Mouse (Mus musculus): ENCODE data around the gene Ap1g2.

DNA sequence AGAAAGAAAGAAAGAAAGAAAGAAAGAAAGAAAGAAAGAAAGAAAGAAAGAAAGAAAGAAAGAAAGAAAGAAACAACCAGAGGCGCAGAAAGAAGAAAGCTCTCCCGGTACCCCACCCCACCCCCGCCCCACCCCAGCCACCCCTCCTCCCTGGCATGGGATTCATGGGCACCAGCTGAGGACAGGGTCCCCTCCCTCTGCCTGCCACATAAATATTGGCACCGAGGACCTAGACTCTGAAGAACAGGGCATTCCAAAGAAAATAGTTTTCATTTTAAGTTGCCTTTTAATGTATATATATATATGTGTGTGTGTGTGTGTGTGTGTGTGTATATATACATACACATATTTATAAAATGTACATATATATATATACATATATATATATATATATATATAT lies 53.3 kb downstream of the Ap1g2 start:
- TF ChIP-seq MAX (IDR thresholded peaks at IDR 0.05; ENCODE audit: low read length) (no peak), POLR2A (IDR thresholded peaks at IDR 0.05; ENCODE audit: control insufficient read depth in 1 of 2, insufficient read depth in 1 of 2, low read depth in 1 of 2, low read length in 2 of 2, poor library complexity in 1 of 2) (no peak), ZNF384 (IDR thresholded peaks at IDR 0.05; ENCODE audit: low read depth, low read length) (no peak), ELF1 (IDR thresholded peaks at IDR 0.05; ENCODE audit: low read depth, low read length) (no peak), CHD1 (IDR thresholded peaks at IDR 0.05; ENCODE audit: low read depth, low read length) (no peak), RAD21 (IDR thresholded peaks at IDR 0.05; ENCODE audit: low read depth, low read length) (no peak), BHLHE40 (IDR thresholded peaks at IDR 0.05; ENCODE audit: borderline replicate concordance, low read depth, low read length) (no peak), TAL1 (IDR thresholded peaks at IDR 0.05; ENCODE audit: low read length) (no peak), CTCF (IDR thresholded peaks at IDR 0.05 in 2 of 3, conservative IDR thresholded peaks at IDR 0.05 in 1 of 3; ENCODE audit: control insufficient read depth in 1 of 3, insufficient read depth in 1 of 3, low read depth in 2 of 3, low read length in 3 of 3, poor library complexity in 1 of 3, severe bottlenecking in 1 of 3) (no peak), EP300 (IDR thresholded peaks at IDR 0.05; ENCODE audit: low read depth in 1 of 2, low read length in 2 of 2) (no peak)
